Mouse (Mus musculus) embryonic stem cell, embryonic (primary cell): Measurements from ENCODE around the gene Brd1.
"Not testable (repeated sequence)": the region's sequence is repeated elsewhere in the genome, so short reads cannot be mapped to it uniquely, and the experiment has no call there.

Experiments
- CTCF ChIA-PET, 4 experiments: fragments of 300-600 bp in 2 of 4; fragments of 350-600 bp in 2 of 4; sonication (Branson Sonifier 250); formaldehyde crosslinking; loops; one replicate each; lab custom pipeline; 2022; ENCODE audit warnings: inconsistent platforms in 2 of 4; lab: Charles Lee
- POLR2A ChIA-PET, 4 experiments: fragments of 300-600 bp in 2 of 4; fragments of 350-600 bp in 2 of 4; sonication (Branson Sonifier 250); formaldehyde crosslinking; loops; one replicate each; lab custom pipeline; 2022; ENCODE audit warnings: antibody characterized with exemption in 4 of 4, inconsistent platforms in 1 of 4; lab: Charles Lee

Gene Brd1

DNA sequence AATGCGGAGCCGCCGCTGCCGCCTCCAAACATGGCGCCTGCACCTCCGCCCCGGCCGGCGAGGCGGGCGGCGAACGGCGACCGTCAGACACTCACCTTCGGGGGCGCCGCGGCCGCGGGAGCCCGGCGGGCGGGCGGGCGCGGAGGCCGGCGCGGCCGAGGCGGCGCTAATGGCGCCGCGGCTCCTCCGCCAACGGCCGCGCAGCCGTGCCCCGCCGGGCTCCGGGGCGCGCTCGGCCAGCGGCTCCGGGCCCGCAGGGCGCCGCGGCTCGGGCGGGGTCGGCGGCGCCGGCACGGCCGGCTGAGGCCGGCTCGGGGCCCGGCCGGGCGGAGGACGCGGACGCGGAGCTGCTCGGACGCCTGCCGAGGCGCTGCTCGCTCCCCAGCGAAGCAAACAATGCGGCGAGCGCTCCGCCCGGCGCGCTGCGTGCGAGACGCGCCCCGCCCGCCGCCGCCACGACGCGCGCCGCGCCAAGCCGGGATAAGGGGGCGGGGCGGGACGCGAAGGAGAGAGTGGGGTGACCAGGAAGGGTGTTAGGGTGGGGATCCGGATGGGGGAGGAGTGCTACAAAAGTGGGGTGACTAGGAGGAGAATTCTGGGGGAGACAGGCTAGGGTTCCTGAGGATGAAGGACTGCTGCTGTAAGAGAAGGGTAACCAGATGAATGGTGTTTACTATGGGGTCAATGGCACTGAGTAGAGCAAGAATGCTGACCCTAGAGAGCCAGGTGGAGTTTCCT is at the start of gene Brd1:
Brd1 (minus strand) TSS at position 400 of the 738 bp plus-strand sequence.
- POLR2A ChIA-PET = interaction anchor here (0.5 to 28.0 kb wide), 10 partner anchors 9 to 45 kb away, joined by 3 to 937 read pairs (median 28); partner anchors contain the start of gene Zbed4 (in 3 of the 4)
- CTCF ChIA-PET = interaction anchor here in 1 of 4 experiments (1.3 kb wide), 1 partner anchor 25 kb away, joined by 4 read pairs; no protein-coding TSS in a partner anchor

DNA sequence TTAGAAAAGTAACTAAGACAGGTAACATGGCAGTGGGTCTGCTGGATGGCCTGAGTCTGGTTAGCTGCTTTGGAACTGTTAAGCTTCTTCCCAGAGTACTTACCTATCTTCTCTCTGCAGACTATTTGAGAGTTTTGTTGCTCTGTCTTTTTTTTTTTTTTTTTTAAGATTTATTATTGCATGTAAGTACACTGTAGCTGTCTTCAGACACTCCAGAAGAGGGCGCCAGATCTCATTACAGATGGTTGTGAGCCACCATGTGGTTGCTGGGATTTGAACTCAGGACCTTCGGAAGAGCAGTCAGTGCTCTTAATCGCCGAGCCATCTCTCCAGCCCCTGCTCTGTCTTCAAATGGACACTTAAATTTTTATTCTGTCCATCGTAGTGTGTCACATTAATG is 40.6 kb upstream of the Brd1 start:
- ChIA-PET CTCF (interaction anchor here (0.5 to 1.9 kb wide), 8 partner anchors 10 to 585 kb away, joined by 3 to 7 read pairs (median 4); no protein-coding TSS in a partner anchor), POLR2A (interaction anchor here in 3 of 4 experiments (0.6 to 1.8 kb wide), 10 partner anchors 9 to 147 kb away, joined by 3 to 7 read pairs (median 4); partner anchors contain the start of gene Zbed4 (in 1 of the 3))

- CTCF ChIA-PET = no interaction called here
- POLR2A ChIA-PET = no interaction called here
These were observed 34.5 kb upstream of the Brd1 start for GRCm38 (mm10) chr15:88768537-88768936.

DNA sequence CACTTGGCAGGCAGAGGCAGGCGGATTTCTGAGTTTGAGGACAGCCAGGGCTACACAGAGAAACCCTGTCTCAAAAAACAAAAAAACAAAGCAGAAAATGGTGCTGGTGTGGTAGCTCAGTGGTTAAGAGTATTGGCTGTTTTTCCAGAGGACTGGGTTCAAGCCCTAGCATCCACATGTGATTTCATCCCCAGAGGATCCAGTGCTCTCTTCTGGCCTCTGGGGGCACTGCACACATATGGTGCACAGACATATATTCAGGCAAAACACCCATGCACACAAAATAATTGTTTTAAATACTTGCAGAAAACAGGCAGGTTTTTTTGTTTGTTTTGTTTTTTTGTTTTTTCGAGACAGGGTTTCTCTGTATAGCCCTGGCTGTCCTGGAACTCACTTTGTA is 32.1 kb upstream of the Brd1 start:
- ChIA-PET POLR2A (interaction anchor here in 2 of 4 experiments (0.6 to 7.1 kb wide), 14 partner anchors 8 to 591 kb away, joined by 3 to 44 read pairs (median 4); partner anchors contain the start of gene Zbed4 (in 2 of the 2)), CTCF (interaction anchor here (0.6 to 1.8 kb wide), 11 partner anchors 15 to 549 kb away, joined by 3 to 4 read pairs (median 3); partner anchors contain the start of gene Sbf1 (in 1 of the 4))

- POLR2A ChIA-PET = interaction anchor here in 2 of 4 experiments (1.6 to 7.1 kb wide), 3 partner anchors 10 to 13 kb away, joined by 7 to 44 read pairs (median 18); partner anchors contain the start of gene Zbed4 (in 2 of the 2)
These were observed 27.5 kb upstream of the Brd1 start for GRCm38 (mm10) chr15:88761551-88761950.

DNA sequence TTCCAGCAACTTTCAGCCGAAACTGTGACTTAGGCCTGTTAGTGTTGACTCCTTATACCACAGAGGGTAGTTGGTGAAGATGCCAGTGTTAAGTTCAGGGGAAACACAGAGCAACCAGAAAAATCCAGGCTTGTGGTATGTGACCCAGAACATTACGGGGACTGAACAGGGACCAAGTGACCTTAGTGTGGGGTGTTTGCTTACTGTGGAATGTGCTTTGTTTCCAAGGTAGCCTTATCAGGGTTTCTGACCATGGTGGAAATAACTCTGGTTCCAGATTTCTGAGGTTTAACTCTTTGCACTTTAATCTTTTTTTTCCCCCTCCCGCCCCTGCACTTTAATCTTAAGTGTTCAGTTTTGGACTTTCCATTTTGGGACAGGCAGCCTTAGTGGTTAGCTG is 24.0 kb upstream of the Brd1 start:
- CTCF ChIA-PET = no interaction called here
- POLR2A ChIA-PET = interaction anchor here in 2 of 4 experiments (0.9 to 3.5 kb wide), 2 partner anchors 45 to 49 kb away, joined by 3 to 15 read pairs; no protein-coding TSS in a partner anchor

More at GRCm38 (mm10) chr15:88761551-88761950, 27.5 kb upstream of the Brd1 start:
- CTCF ChIA-PET = no interaction called here

GRCm38 (mm10) chr15:88755761-88756160 is 21.7 kb upstream of the Brd1 start:
- POLR2A ChIA-PET = interaction anchor here in 3 of 4 experiments (0.6 to 1.7 kb wide), 7 partner anchors 9 to 152 kb away, joined by 3 to 8 read pairs (median 4); no protein-coding TSS in a partner anchor

DNA sequence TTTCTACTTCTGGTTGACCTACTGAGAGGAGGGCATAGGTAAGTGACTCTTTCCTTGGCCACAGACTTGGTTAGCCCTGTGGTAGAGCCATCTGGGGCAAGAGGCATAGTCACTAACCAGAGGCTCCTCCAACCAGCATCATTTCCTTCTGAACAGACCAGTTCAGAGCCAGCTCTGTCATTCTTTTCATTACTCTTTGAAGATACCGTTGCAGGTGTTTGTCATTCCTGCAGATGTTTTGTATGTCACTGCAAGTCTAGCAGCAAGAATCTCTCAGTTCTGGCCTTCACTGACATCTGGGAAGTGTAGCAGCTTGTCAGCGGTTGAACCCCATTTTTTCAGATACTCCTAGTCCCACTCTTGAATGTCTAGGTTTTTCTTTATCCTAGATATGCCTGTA is 20.9 kb upstream of the Brd1 start:
- CTCF ChIA-PET = no interaction called here
- POLR2A ChIA-PET = interaction anchor here in 3 of 4 experiments (0.7 to 1.7 kb wide), 8 partner anchors 10 to 89 kb away, joined by 3 to 8 read pairs (median 4); no protein-coding TSS in a partner anchor

More at GRCm38 (mm10) chr15:88755761-88756160, 21.7 kb upstream of the Brd1 start:
- CTCF ChIA-PET = no interaction called here

DNA sequence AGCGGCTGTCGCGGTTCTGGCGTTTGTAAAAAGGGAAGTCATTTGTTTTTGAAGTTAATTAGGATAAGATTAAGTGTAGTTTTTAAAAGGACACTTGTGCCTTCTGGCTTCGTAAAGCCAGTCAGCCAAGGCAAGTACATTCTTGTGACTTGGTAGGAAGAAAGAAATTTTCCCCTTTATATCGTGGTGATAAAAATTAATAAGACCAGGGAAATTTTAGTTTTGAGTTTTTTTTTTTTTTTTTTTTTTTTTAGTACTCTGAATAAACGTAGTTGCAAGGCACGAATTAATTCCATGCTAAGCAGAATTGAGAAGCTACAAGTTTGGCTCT is 18.3 kb upstream of the Brd1 start:
- ChIA-PET CTCF (interaction anchor here in 2 of 4 experiments (0.6 kb wide), 2 partner anchors 43 to 444 kb away, joined by 3 to 4 read pairs; partner anchors contain the start of gene Dennd6b (in 1 of the 2)), POLR2A (interaction anchor here (0.7 to 28.0 kb wide), 21 partner anchors 9 to 397 kb away, joined by 3 to 937 read pairs (median 7); partner anchors contain the start of genes Brd1 (in 3 of the 4) and Mapk11 (in 1 of the 4))

DNA sequence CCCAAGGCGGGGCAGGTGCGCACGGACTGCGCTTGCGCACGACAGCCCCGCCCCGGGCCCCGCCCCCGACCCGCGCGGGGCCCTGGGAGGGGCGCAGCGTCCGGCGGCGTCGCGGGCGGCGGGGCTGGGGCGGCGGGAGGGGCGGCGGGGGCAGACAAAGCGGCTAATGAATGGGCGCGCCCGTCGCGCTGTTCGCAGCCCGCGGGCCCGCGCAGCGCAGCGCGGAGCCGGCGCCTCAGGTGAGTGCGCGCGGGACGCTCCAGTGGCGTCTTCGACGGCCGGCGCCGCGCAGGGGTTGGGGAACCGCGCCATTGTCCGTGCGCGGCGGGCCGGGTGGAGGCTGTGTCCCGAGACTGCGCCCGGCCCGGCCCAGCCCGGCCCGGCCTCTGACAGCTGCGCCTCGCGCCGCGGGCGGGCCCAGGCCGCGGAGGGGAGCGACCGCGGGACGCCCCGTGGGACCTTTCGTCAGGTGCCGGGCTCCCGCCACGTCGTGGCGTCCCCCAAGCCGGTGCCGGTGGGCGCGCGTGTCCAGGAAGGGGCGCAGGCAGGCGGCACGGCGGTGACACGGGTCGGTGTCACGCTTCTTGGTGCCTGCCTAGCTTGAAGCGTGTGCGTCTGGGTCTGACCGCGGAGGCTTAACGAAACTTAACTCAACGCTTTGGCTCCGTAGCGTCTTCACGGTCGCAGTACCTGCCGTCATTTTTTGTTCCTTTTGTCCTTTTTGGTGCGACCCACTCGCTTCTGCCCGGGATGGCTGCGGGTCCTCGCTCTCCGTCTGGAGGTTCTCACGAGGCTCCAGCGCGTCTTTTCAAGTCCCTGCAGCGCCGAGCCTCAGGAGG is 17.8 kb upstream of the Brd1 start, which contains the start of gene Zbed4:
Zbed4 (plus strand) TSS at position 97 of the 839 bp plus-strand sequence.
- ChIA-PET POLR2A (interaction anchor here (0.6 to 28.0 kb wide), 84 partner anchors 8 to 726 kb away, joined by 3 to 937 read pairs (median 5); partner anchors contain the start of genes Brd1 (in 3 of the 4), Pim3 (in 2 of the 4), Alg12 (in 1 of the 4) and Arsa (in 1 of the 4)), CTCF (interaction anchor here in 2 of 4 experiments (0.6 to 1.2 kb wide), 3 partner anchors 19 to 101 kb away, joined by 3 to 4 read pairs (median 3); no protein-coding TSS in a partner anchor)

DNA sequence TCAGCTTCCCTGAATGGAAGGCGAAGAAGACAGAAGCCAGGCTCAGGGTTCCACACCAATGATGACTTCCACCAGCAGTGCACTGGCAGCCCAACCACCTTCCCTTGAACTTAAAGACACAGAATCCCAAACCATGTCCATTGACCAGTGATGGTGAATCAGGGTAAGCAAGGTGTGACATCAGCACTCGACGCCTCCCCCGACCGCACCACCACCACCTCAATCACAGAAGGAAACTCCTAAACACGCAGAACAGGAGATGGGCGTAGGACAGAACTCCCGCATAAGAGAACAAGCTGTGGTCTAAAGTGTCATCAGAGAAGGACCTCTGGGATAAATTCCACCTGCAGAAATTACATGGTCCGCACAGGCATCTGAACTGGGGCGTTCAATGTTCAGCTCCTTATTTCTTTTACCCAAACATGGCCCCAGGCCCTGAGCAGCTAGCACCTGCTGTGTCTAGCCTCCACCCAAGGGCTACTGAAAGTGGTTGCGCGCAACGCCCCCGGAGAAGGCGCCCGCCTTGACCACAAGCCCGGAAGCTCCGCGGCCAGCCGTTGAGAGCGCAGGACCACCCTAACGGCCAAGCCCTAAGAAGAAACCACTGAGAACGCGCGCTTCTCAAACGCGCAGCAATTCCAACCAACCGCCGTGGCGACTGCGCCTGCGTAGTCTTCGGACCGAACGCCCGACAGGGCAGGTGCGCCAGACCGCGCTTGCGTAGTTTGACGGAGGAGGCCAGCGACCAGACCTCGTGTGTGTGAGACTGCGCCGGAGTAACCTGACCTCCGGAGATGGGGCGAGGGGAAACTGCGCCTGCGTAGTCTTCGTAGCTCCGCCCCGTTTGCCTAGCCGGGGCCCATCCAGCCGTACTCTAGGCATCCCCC is 16.9 kb upstream of the Brd1 start:
- ChIA-PET POLR2A (interaction anchor here (0.5 to 28.0 kb wide), 95 partner anchors 9 to 727 kb away, joined by 3 to 937 read pairs (median 5); partner anchors contain the start of genes Brd1 (in 3 of the 4), Pim3 (in 2 of the 4), Alg12 (in 1 of the 4) and Arsa (in 1 of the 4)), CTCF (interaction anchor here in 2 of 4 experiments (0.6 to 1.3 kb wide), 7 partner anchors 16 to 100 kb away, joined by 3 to 4 read pairs (median 3); no protein-coding TSS in a partner anchor)

GRCm38 (mm10) chr15:88750032-88750431 is 16.0 kb upstream of the Brd1 start:
- ChIA-PET CTCF (interaction anchor here in 2 of 4 experiments (0.6 to 1.3 kb wide), 3 partner anchors 17 to 309 kb away, joined by 3 read pairs; partner anchors contain the start of gene Panx2 (in 1 of the 2)), POLR2A (interaction anchor here (0.5 to 28.0 kb wide), 37 partner anchors 11 to 373 kb away, joined by 3 to 937 read pairs (median 7); partner anchors contain the start of genes Brd1 (in 3 of the 4) and Tubgcp6 (in 1 of the 4))

DNA sequence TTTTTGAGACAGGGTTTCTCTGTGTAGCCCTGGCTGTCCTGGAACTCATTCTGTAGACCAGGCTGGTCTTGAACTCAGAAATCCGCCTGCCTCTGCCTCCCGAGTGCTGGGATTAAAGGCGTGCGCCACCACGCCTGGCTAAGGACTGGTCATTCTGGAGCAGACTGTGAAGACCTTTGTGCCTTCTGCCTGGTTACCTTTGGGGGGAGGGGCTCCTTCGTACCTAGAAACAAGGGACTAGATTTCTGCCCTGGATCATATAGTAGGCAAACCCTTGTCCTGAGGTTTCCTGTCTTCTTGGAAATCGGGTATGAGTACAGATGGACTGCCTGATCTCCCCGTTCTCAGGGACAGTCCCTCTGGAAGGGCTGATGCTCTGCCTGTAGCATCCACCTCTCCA is 15.6 kb upstream of the Brd1 start:
- ChIA-PET CTCF (interaction anchor here in 1 of 4 experiments (0.6 kb wide), 1 partner anchor 310 kb away, joined by 3 read pairs; the partner anchor contains the start of gene Panx2), POLR2A (interaction anchor here in 3 of 4 experiments (0.8 to 28.0 kb wide), 21 partner anchors 11 to 374 kb away, joined by 3 to 937 read pairs (median 10); partner anchors contain the start of genes Brd1 (in 3 of the 3) and Tubgcp6 (in 1 of the 3))

DNA sequence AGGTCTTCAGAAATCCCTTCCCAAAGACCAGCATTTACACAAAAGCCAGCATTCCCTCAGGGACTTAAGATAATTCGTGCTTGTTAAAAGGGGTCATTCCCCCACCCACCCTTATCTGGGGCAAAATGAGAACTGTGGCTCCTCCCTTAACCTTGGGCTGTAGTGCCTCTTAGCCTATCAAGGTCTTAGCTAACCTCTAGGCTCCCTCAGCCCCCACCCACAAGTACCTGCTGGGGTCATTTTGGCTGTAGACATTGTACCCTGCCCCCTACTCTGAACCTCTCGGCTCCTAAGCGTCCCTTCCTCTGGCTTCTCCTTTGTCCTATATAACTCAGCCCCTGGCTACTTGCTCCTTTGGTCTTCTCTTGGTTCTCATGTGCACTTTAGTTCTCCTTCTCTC is 11.9 kb upstream of the Brd1 start:
- POLR2A ChIA-PET = interaction anchor here (0.6 to 28.0 kb wide), 21 partner anchors 10 to 121 kb away, joined by 3 to 937 read pairs (median 4); partner anchors contain the start of gene Pim3 (in 1 of the 4)

GRCm38 (mm10) chr15:88745347-88745746 is 11.3 kb upstream of the Brd1 start:
- ChIA-PET CTCF (interaction anchor here in 1 of 4 experiments (0.6 kb wide), 2 partner anchors 22 to 685 kb away, joined by 4 to 5 read pairs; no protein-coding TSS in a partner anchor), POLR2A (interaction anchor here (0.6 to 28.0 kb wide), 21 partner anchors 10 to 122 kb away, joined by 3 to 937 read pairs (median 4); partner anchors contain the start of gene Pim3 (in 1 of the 4))

More for the DNA sequence above, 11.9 kb upstream of the Brd1 start:
- CTCF ChIA-PET = interaction anchor here in 1 of 4 experiments (0.6 kb wide), 2 partner anchors 21 to 685 kb away, joined by 4 to 5 read pairs; no protein-coding TSS in a partner anchor

DNA sequence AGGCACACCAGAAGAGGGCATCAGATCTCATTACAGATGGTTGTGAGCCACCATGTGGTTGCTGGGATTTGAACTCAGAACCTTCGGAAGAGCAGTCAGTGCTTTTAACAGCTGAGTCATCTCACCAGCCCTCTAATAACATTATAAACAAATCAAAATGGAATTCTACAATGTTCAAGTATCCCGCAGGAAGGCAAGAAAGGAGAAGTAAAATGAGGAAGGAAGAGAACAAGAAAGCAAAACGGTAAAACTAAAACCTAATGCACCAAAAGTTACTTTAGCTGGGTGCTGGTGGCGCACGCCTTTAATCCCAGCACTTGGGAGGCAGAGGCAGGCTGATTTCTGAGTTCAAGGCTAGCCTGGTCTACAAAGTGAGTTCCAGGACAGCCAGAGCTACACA is 9.3 kb upstream of the Brd1 start:
- POLR2A ChIA-PET = interaction anchor here in 3 of 4 experiments (0.6 to 28.0 kb wide), 11 partner anchors 8 to 682 kb away, joined by 3 to 937 read pairs (median 5); partner anchors contain the start of genes Zbed4 (in 2 of the 3) and Cpt1b (in 1 of the 3)
- CTCF ChIA-PET = not testable (repeated sequence)
